Mouse (Mus musculus): ENCODE data around the gene Fam174b.

DNA sequence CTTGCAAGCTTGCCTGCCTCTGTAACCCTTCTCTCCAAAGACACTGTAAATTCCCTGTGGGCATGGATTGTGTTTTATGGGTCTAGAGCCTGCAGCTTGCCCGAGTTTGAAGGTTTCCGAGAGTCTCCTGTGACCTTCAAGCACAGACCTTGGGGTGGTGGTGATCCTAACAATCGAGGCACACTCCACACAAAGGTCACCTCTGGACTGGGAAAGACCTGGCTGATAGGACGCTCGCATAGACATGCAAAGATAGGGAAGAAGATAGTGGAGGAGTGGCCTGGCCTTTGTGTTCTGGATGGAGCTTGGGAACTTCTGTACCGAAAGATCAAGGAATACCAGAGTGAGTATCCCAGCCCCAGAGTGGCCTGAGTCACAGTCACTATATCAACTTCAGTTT is 72.1 kb downstream of the Fam174b start:
- TF ChIP-seq CTCF (IDR thresholded peaks at IDR 0.05) (no peak), EP300 (IDR thresholded peaks at IDR 0.05) (no peak)

Measured in lung, postnatal 0 days (tissue).